Mouse (Mus musculus) spleen, postnatal 36 days (tissue): Measurements from ENCODE around the gene Hspb9.

Source experiments
- DNase-seq, 2 experiments: peaks; one replicate each; pipeline ENCODE4 v3.0.0; 2022; ENCODE audit warnings: low spot score in 2 of 2, mixed read lengths in 1 of 2

Hspb9 gene

GRCm38 (mm10) chr11:100713735-100714533 is at the start of gene Hspb9:
Gene Hspb9, plus strand, starts transcription at chr11:100713850.
- DNase-seq = peak; percentile 81 to 83

DNA sequence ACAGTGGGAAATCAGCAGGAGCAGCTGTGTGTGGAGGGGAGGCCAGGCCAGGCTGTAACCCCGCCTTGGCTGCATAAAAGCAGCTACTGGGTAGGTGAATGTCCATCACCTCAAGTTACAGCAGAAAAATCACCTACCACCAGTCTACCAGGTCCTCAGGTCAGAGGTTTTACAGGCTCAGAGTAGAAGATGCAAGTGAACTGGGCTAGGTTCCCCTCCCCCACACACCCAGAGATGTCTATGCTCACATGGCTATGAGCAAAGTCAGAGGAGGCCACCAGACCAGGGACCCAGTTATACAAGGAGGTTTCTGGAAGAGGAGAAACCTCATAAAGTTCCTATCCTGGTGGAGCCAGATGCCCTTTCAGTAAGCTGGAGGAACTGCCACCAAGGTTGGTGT is 42.6 kb upstream of the Hspb9 start:
- DNase-seq = no peak

DNA sequence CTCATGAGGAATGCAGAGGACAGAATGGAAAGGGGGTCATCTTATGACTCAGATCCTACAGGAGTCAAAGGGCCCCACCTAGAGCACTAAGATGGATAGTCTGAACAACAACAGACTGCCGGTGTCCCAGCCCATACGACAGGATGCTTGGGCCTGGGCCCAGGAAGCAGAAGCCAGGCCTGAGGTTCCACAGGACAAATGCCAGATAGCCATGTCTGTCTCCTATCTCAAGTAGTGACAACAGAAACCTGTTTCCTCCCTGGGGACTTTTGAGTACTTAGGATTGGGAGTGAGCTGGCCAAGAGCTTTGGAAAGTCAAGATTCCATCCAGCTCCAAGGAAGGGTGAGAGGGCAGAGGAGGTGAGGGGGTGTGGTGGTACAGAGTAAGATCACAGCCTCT is 41.7 kb upstream of the Hspb9 start:
- DNase-seq = no peak

GRCm38 (mm10) chr11:100673169-100673568 is 40.5 kb upstream of the Hspb9 start:
- no peak for DNase-seq

DNA sequence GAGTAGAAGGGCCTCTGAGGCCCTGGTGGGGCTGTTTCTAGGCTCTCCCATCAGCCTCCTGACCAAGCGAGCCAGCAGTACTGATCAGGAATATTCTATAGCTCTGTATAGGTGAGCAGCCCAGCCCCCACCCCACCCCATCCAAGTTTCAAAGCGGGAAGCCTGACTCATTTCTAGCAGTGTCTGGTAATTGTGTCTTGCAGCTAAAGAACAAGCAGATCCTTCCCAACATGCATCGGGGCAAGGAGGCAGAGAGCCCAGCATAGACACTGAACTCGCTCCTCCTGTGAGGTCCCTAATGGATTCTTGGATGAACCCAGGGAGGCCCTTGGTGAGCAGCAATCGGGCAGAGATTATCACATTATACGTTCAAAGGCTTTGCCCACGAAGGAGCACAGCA is 35.8 kb upstream of the Hspb9 start:
- DNase-seq = no peak

GRCm38 (mm10) chr11:100681826-100682225 is 31.8 kb upstream of the Hspb9 start:
- DNase-seq = no peak

- DNase-seq = no peak
These were observed 31.1 kb upstream of the Hspb9 start for GRCm38 (mm10) chr11:100682526-100682925.

DNA sequence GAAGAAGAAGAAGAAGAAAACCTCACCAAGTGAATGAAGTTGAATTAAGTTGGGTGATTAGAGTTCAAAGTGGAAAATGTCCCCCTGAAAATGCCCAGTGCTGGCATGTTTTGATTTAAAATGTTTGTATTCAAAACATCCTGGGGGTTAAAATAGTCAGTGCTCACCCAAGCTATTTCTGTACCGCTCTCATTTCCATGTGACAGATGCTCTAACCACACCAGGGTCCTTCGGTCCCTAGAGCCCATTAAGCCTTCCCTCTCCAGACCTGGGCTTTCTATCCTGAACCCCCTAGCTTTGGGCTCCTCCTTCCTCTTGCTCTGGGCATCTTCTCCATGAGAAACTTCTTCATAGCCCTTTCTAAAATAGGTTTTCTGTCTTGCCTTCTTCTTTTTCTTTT is 29.6 kb upstream of the Hspb9 start:
- DNase-seq = no peak

- DNase-seq = no peak
These were observed 28.3 kb upstream of the Hspb9 start for GRCm38 (mm10) chr11:100685371-100685770.

GRCm38 (mm10) chr11:100687265-100687664 is 26.4 kb upstream of the Hspb9 start:
- DNase-seq = no peak

GRCm38 (mm10) chr11:100688443-100688842 is 25.2 kb upstream of the Hspb9 start:
- DNase-seq = no peak

DNA sequence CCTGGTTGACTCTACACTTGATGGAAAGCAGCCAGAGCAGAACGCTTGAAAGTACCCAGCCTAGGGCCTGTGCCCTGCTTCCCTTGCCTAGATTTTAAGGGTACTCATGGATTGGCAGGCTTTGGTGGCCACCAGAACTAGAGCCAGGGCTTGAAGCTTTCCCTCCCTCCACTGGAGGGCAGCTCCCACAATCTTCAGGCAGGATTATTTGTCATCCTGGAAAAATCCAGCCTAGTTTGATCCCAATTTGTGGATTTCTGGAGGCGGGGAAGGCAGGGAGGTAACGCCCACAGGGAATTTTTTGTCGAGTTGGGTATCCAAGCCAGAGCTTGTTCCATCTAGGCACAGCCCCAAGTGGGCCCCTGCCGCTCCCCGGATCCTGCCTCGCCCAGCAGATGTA is 23.3 kb upstream of the Hspb9 start:
- no peak for DNase-seq

DNA sequence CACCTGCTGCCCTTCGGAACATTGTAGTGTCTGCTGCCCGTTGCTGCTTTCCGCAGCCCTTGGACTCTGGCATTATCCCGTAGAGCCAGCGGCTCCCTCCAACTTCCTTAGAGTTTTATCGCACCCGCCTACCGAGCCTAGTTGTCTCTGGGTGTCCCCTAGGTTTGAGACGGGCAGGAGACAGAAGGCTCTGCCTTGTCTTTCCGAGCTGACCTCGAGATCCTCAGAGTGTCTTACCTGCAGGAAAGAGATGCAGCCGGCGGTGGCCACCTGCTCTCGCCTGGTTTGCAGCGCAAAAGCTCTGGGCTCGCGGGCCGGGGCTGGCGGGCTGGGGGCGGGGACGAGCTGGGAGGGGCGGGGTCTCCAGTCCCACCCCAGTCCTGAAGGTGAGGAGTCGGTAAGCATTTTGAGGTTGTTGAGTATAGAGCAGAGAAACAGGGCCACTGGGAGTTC is 21.5 kb upstream of the Hspb9 start, which contains the start of gene Zfp385c:
TSS of gene Zfp385c (minus strand) at position 292 of the 453 bp plus-strand sequence.
- DNase-seq = no peak

GRCm38 (mm10) chr11:100693154-100693553 is 20.5 kb upstream of the Hspb9 start:
- no peak for DNase-seq

DNA sequence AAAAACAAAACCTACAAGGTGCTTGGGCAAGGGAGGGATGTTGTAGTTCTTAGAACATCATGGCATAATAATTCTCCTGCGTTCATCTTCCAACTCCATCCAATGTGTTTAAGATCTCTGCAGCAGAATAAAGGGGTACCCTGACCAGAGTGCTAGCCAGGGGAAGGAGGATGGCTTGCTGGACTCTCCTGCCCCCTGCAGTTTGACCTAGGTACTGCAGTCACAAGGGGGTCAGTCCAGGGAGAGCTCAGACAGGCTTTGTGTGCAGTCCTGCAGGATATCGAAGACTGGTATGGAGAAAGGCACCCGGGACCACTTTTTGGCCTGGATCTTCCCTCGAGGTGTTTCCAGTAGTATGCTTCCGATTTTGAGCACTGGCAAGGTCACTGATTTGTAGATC is 18.7 kb upstream of the Hspb9 start:
- DNase-seq = peak; percentile 50 to 58

DNA sequence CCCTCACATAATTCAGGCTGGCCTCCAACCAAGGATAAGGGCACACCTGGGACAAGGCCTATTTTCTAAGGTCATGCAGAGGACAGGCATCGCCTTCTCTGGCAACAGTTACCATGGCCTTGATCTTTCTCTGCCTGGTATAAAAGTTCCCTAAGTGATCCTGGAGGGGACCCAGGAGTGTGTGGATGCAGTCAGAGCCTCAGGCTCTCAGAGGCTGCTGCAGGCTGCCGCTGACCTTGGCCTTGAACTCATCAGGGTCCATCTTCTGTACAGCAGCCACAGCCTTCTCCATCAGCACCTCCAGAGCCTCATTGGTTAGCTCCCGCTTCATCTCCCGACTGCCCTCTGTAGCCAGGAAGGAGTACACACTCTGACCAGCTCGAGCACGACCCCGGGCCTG is 15.7 kb upstream of the Hspb9 start:
- no peak for DNase-seq

- DNase-seq = no peak
These were observed 12.9 kb upstream of the Hspb9 start for GRCm38 (mm10) chr11:100700710-100701109.

- DNase-seq = peak; percentile 71 to 80
These were observed 12.3 kb upstream of the Hspb9 start for GRCm38 (mm10) chr11:100701301-100701700.

DNA sequence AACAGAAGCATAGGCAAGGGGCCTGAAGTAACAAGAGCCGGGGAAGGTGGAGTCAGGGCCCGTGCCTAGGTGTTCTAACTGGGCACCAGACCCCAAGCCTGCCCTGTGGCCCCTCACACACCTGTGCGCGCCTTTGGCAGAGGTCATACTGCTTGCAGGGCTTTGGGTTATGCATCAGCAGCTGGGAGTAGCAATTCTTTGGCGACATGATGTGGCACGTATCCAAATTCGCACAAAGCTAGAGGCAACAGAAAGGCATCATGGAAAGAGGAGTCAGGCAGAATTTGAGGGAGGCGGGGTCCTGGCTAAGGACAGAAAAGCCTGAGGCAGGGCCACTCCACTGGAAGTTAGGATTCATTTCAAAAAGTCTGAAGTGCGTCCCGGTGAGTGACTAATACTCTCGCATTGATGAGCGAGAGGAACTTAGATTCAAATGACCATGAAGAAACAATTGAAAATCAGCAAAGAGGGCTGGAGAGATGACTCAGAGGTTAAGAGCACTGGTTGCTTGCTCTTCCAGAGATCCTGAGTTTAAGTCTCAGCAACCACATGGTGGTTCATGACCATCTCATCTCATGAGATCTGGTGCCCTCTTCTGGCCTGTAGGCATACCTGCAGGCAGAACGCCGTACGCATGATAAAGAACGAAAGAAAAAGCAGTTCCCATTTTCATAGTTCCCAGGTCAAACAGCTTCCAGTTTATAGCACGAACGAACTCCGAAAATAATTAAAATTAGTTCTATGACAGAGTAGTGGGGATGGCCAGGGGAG is 11.4 kb upstream of the Hspb9 start:
- peak; percentile 69 to 75 for DNase-seq

DNA sequence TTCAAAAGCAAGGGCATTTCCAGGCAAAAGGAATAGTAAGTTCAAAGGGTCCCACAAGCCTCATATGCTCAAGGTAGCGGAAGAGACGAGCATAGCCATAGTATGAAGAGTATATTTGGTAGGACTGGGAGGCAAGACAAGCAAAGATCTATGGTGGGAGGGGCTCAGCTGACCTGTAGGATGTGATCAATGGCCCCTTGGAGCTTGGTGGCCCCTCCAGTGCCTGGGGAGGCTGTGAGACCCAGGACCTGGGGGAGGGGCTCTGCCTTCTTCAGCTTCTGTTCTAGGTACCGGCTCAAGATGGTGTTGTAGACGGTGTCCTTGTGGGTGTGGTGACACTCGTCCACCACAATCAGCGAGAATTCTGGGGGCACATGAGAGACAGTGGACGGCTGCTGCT is 10.7 kb upstream of the Hspb9 start:
- no peak for DNase-seq

DNA sequence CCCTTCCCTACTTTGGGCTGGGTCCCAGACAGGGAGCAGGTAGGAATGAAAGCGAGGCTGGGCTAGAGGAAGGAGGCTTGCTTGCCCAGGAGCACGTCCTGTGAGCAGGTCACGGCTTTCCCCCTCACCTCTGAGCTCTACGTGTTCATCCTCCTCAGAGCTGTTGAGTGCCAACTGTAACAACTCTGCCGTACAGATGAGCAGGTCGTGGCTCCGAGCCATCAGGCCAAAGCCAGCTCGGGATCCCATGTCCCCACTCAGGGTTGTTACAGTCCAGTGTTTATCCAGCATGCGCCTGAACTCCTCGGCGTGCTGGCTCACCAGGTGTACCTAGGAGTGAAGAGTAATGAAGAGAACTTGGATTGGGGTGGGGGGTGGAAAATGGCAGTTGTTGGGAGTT is 10.3 kb upstream of the Hspb9 start:
- DNase-seq = no peak

DNA sequence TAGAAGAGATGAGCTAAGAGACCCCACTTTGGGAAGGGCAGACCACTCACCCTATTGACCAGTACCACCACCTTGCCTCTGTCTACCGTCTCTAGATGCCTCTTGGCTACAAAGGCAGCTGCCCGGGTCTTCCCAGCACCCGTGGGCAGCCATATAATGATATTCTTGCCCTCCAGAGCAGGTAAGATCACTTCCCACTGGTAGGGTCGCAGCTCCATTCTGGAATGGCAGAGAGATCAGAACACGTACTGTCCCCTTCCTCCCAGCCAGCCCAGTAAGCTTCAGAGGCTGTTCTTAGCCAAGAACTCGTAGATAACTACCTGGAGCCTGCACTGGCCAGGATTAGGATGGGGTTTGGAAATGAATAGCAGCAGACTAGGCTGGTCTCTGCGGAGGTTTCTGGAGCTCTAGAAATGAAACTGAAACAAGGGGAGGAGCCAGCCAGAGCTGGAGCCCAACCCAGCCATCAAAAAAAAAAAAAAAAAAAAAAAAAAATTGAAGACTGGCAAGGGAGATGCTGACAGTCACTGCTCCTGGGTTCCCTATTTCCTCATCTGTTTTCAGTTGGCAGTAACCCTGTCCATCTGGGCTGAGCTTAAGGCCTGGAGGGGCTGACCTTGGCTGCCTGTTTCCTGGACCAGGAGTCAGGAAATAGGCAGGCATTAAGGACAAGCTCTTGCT is 9.7 kb upstream of the Hspb9 start, which contains the start of gene Dhx58:
TSS of gene Dhx58 (minus strand) at position 421 of the 681 bp plus-strand sequence.
- peak; percentile 48 to 52 for DNase-seq
